Mouse (Mus musculus) megakaryocyte-erythroid progenitor cell, adult 5 weeks (primary cell): Measurements from ENCODE around the gene Mysm1. TPM values are rescaled to one million over a fixed set of nuclear protein-coding genes. Genes with fewer than 3 reads are reported as not detected.

Experiments
- polyA plus RNA-seq: library from polyadenylated mRNA; stranded (reverse); fragments of >175 nt; gene quantifications from 2 replicates; pipeline ENCODE4 v1.2.3, GENCODE M21; 2012

The Mysm1 gene
- polyA plus RNA-seq: 2.0 and 2.8 TPM in 2 replicates

DNA sequence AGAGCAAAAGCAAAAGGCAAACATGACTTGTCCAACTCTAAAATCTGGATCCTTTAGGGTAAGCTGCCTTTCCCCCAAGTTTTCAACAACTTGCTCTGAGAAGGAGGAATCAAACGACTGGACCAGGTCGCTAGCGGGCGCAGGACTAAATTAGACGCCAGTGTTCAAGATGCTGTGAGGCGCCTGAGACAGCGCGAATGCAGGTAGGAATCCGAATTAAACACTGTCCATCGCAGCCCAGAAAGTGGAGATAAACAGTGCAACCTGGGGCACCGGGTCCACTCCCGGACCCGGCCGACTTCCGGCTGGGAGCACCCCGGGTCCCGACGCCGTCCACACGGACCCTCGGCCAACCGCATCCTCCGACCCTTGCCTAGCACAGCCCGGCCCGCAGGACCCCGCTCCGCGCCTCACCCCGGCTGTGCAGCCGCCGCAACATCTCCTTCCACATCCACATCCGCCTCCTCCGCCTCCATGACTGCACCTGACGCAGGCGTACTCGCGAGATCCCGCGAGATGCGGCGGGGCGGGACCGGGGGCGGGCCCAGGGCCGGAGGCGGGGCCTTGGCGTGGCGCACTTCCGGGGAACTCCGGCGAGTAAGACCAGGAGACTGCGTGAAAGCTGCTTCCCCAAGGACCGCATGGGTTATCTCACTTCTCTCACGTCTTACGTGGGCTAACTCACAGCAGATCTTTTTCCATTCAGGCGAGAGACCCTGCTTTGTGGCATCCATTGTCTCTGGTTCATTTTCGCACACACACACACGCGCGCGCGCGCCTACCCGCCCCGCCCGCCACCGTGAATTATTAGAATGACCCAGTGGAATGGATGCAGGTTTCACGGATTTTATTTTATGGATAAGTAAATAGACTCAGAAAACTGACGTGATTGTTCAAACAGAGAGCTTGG lies at the start of gene Mysm1:
TSS of gene Mysm1 (minus strand) at position 511 of the 910 bp plus-strand sequence.

DNA sequence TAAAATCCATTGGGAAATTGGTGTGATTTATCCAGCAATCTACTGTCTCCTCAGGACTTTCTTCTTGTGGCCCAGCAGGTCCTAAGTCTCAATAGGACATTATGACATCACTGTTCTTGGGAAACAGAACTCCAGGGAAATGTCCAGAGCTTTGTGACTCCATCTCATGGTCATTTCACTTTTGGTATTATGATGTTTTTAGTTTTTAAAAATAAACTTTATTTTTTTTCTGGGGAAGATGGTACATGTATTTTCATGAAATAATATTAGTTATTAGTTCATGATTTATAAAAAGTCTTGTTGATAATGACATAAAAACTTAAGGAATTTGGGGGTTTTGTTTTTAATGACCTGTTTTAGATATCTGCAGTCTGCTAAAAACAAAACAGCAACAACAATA lies 50.2 kb downstream of the Mysm1 start, which contains the start of gene Eqtn:
TSS of gene Eqtn (minus strand) at position 101 of the 400 bp plus-strand sequence.

Other genes with a start within 250 kb of the Mysm1 start
- gene Tek, start 239.8 kb downstream of the Mysm1 start, polyA plus RNA-seq: 0.74 and 0.96 TPM in 2 replicates
- not detected in 2 replicates for gene Eqtn, start 50.3 kb downstream of the Mysm1 start, polyA plus RNA-seq
- gene Jun, start 73.1 kb upstream of the Mysm1 start, polyA plus RNA-seq: 1,274 and 1,913 TPM in 2 replicates